Mouse (Mus musculus) adrenal gland, postnatal 25 days (tissue): ENCODE measurements around the gene Wnt10b. TPM values are rescaled to one million over a fixed set of nuclear protein-coding genes. Genes with fewer than 3 reads are reported as not detected.
"Not testable (repeated sequence)": the region's sequence is repeated elsewhere in the genome, so short reads cannot be mapped to it uniquely, and the experiment has no call there.

Experiments used
- DNase-seq: peaks from one replicate; pipeline ENCODE4 v3.0.0; 2021; ENCODE audit warnings: mixed read lengths
- total RNA-seq: library from RNA; stranded (reverse); gene quantifications from 2 replicates; pipeline ENCODE4 v1.2.3, GENCODE M21; 2021

The Wnt10b gene
- total RNA-seq, 1 experiment from 2014 or later = 0.55 TPM

- DNase-seq = no peak
Measured at GRCm38 (mm10) chr15:98771813-98772425, 6.0 kb downstream of the Wnt10b start.

DNA sequence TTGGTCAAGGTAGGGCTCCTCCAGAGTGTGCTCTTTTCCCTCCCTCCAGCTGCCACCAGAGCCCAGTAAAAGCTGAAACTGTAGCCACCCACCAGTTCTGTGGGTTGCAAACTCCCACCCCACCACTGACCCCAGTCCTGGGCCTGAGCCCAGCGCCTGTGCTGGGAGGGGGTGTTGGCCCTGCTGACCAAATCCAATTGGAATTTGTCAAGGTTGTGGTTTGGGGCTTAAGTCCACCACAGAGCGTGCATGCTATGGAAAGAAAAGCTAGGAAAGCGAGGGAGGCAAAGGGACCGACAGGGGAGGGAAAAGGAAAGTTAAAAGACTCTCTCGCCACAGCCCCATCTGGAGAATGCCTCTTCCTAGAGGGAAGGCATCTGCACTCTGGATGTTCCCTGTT lies 9.7 kb downstream of the Wnt10b start:
- DNase-seq = no peak

GRCm38 (mm10) chr15:98765929-98766328 lies 12.0 kb downstream of the Wnt10b start:
- DNase-seq = peak; percentile 39

- DNase-seq = peak; percentile 97
Measured at GRCm38 (mm10) chr15:98762670-98763529, 15.1 kb downstream of the Wnt10b start, which contains the start of gene Arf3. TSS of gene Arf3 (minus strand) at chr15:98763214.

- DNase-seq = peak; percentile 82
Measured at GRCm38 (mm10) chr15:98762201-98762621, 15.7 kb downstream of the Wnt10b start.

- DNase-seq = no peak
Measured at GRCm38 (mm10) chr15:98754125-98754524, 23.8 kb downstream of the Wnt10b start.

- DNase-seq = no peak
Measured at GRCm38 (mm10) chr15:98753021-98753423, 24.9 kb downstream of the Wnt10b start.

GRCm38 (mm10) chr15:98749093-98749492 lies 28.9 kb downstream of the Wnt10b start:
- DNase-seq = no peak

- no peak for DNase-seq
Measured at GRCm38 (mm10) chr15:98747296-98747695, 30.7 kb downstream of the Wnt10b start.

GRCm38 (mm10) chr15:98746344-98746965 lies 31.5 kb downstream of the Wnt10b start:
- no peak for DNase-seq

DNA sequence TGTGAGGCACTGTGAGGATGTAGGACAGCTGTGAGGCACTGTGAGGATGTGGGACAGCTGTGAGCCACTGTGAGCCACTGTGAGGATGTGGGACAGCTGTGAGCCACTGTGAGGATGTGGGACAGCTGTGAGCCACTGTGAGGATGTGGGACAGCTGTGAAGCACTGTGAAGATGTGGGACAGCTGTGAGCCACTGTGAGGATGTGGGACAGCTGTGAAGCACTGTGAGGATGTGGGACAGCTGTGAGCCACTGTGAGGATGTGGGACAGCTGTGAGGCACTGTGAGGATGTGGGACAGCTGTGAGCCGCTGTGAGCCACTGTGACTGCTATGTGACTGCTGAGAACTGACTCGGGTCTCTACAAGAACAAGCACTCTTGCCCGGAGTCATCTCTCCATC lies 34.1 kb downstream of the Wnt10b start:
- not testable (repeated sequence) for DNase-seq

DNA sequence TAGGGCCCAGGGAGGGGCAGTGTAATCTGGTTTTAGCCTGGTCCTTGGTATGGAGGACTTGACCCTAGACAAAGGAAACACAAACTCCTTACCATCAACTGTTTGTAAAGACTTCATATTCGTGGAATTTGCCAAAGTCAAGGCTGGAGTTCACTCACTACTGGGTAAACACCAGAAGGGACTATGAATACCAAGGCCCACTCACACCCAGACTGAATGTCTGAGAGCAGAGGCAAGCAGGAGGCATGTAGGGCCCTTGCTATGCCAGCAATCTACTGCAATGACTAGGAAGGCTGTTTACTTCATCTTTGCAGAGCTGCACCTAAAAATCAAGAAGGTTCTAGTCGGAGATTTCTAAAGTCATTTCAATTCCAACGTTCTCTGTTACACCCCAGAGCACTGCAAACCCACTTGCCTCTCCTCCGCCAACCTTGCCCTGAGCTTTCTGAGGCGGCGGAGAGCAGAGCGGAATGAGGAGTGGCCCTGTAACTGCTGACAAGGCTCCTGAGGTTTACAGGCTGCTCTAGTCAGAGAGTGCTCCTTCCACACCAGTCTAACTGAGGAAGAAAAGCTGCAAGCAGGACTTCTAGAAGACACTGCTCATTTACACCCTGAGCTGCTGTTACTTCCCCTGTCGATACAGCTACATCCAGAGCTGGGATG lies 35.1 kb downstream of the Wnt10b start:
- no peak for DNase-seq

- DNase-seq = no peak
Measured at GRCm38 (mm10) chr15:98740219-98740618, 37.7 kb downstream of the Wnt10b start.

DNA sequence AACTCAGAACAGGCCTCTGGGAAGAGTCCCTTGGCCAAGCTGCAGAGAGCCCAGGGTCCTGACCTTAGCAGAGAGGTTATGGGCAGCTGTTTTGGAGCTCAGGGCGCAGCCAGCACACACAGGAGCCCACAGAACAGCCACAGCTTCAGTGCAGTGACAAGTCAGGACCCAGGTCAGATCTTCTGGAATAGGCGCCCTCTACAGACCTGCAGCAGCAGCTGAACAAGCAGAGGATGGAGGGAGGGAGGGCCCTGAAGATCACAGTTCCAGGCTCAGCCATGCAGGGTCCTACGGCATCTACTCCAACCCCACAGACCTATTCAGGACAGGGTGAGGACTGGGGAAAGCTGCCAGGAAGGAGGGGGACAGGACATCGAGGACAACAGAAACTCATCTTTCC lies 39.2 kb downstream of the Wnt10b start:
- DNase-seq = no peak

GRCm38 (mm10) chr15:98737881-98738280 lies 40.1 kb downstream of the Wnt10b start:
- peak; percentile 28 for DNase-seq

DNA sequence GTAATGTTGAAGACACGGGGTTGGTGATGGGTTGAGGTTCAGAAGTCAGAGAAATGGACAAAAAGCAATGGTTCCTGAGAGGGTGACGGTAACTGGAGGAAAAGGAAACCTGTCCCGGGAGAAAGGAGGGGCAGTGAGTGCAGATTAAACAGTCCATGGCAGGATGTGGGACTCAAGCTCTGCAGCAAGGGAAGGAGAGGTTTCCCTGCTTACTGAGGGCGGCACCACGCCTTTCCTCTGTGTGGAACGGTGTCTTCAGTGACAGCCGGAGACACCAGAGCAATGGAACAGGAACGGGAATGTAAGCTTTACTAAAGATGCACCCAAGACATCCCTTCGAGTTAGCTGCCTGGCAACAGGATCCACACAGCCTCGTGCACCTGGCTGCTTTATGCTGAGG lies 41.4 kb downstream of the Wnt10b start:
- DNase-seq = no peak

DNA sequence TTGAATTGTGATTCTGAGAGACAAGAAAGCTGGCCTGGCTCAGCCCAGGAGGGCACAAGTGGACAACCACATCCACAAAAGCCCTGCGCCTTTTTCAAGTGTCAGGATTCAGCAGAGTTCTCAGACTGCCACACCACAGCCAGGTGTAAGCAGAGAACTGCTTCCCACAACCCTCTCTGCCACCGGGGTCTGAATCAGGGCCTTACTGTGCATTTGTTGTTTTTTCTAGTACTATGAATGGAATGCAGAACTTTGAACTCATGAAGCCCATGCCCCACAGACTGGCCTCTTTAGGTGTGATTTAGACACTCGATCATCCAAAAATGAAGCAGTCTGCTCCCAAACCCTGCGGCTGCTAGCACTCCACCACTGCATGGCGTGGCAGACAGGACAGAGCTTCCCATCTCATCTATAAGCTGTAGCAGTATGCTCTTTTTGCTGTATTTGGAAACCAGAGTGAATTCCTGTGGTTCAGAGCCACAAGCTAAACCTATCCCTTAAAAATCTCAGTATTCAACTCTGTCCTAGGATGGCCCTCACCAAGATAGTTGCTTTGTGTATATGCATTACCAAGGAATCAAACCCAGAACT lies 43.9 kb downstream of the Wnt10b start:
- DNase-seq = no peak

DNA sequence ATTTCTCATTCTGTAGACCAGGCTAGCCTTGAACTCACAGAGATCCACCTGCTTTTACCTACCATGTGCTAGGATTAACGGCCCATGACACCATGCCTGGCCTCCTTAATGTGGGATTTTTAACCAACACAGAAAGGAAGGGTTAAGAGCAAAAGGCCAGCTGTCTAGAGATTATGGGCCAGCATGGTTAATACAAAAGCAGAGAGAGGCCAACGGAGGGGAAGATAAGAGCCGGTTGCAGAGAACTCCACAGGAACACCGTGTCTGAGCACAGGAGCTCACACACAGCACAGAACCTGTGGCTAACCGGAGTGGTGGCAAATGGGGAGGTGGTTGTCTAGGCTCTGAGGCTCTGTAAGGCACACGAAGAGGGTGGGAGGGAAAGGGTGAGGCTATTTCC lies 44.6 kb downstream of the Wnt10b start:
- DNase-seq = no peak

DNA sequence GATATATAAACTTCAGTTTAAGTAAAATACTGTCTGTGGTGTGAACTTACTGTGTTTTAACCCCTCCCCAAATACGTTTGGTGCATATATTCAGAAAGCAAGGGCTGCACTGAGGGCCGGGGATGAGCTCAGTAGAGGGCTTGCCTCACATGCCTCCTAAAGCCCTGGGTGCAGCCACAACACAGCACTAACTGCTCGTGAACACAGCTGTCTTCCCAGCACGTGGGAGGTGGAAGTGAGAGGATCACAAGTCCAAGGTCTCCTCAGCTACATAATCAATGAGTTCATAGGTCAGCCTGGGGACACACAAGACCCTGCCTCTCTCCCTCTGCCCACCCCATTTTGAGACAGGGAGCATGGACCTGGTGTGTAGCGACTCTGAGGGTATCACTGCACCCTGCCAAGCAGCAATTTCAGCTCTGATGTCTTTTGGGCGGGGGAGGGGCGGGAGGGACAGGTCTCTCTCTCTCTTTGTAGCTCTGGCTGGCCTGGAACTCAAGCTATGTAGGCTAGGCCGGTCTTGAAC lies 45.9 kb downstream of the Wnt10b start:
- no peak for DNase-seq

DNA sequence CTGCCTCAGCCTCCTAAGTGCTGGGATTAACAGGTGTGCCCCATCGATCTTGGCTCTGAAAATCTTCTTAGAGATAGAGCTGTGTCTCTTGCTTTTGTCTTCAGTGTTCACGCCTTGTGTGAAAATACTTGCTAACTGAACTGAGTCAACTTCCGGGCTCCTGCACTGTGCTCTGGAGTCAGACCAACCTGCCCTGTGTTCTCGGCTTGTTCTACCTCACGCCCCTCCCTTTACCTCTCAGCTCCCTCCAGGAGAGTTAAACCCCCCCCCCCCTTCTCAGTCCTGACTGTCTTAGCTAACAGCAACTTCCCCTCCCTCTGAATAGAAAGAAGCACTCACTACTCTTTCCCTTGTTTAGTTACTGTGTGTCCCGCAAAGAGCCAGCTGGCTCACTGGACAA lies 47.2 kb downstream of the Wnt10b start:
- no peak for DNase-seq

- no peak for DNase-seq
Measured at GRCm38 (mm10) chr15:98729791-98730545, 48.0 kb downstream of the Wnt10b start.
